Mouse (Mus musculus): ENCODE data around the gene AI464131. TPM values are rescaled to one million over a fixed set of nuclear protein-coding genes. Genes with fewer than 3 reads are reported as not detected.

AI464131 gene
- polyA plus RNA-seq, 1 experiment from 2014 or later, result 9.7 TPM

GRCm38 (mm10) chr4:41527076-41527475 is 24.2 kb upstream of the AI464131 start:
- Histone ChIP-seq H3K27me3 (ENCODE audit: control insufficient read depth, insufficient read depth, low read length) (no peaks in the 10 kb centered on the region), H3K27ac (replicated peaks; ENCODE audit: low read depth, low read length) (no peak overlapping the region), H3K9ac (replicated peaks; ENCODE audit: low read length) (no peak overlapping the region), H3K4me1 (ENCODE audit: control insufficient read depth, insufficient read depth, low read length) (no peaks in the 10 kb centered on the region), H3K4me3 (ENCODE audit: low read depth, low read length) (no peak overlapping the region), H3K9me3 (replicated peaks; ENCODE audit: control insufficient read depth, low read length) (no peaks in the 10 kb centered on the region), H3K4me2 (ENCODE audit: low read depth, low read length) (no peak overlapping the region), H3K36me3 (replicated peaks; ENCODE audit: control insufficient read depth, insufficient read depth, low read depth, low read length) (no peaks in the 10 kb centered on the region)
- 39% methylated on average over 13 of the region's 13 CpGs for WGBS
- ATAC-seq (replicated peaks; ENCODE audit: insufficient number of reproducible peaks, low FRiP score, low TSS enrichment, low read depth) (no peak), DNase-seq (ENCODE audit: low spot score) (no peak)

GRCm38 (mm10) chr4:41526553-41526952 is 23.7 kb upstream of the AI464131 start:
- DNase-seq (ENCODE audit: low spot score), result no peak
- no peak overlapping the region for H3K4me2 ChIP-seq (ENCODE audit: low read depth, low read length)

GRCm38 (mm10) chr4:41524829-41525228 is 22.0 kb upstream of the AI464131 start:
- DNase-seq (ENCODE audit: low spot score) (no peak), ATAC-seq (replicated peaks; ENCODE audit: insufficient number of reproducible peaks, low FRiP score, low TSS enrichment, low read depth) (no peak)
- no peak overlapping the region for H3K27ac ChIP-seq (replicated peaks; ENCODE audit: low read depth, low read length)
- H3K4me3 ChIP-seq (ENCODE audit: low read depth, low read length), result no peak overlapping the region
- no peaks in the 10 kb centered on the region for H3K36me3 ChIP-seq (replicated peaks; ENCODE audit: control insufficient read depth, insufficient read depth, low read depth, low read length)
- no peaks in the 10 kb centered on the region for H3K4me1 ChIP-seq (ENCODE audit: control insufficient read depth, insufficient read depth, low read length)
- WGBS, result 72% methylated on average over 9 of the region's 9 CpGs
- no peak overlapping the region for H3K4me2 ChIP-seq (ENCODE audit: low read depth, low read length)
- no peaks in the 10 kb centered on the region for H3K9me3 ChIP-seq (replicated peaks; ENCODE audit: control insufficient read depth, low read length)
- no peak overlapping the region for H3K9ac ChIP-seq (replicated peaks; ENCODE audit: low read length)
- H3K27me3 ChIP-seq (ENCODE audit: control insufficient read depth, insufficient read depth, low read length), result no peaks in the 10 kb centered on the region

More at GRCm38 (mm10) chr4:41526553-41526952, 23.7 kb upstream of the AI464131 start:
- no peak overlapping the region for H3K9ac ChIP-seq (replicated peaks; ENCODE audit: low read length)
- ATAC-seq (replicated peaks; ENCODE audit: insufficient number of reproducible peaks, low FRiP score, low TSS enrichment, low read depth), result no peak
- H3K27ac ChIP-seq (replicated peaks; ENCODE audit: low read depth, low read length), result no peak overlapping the region
- WGBS, result 60% methylated on average over 7 of the region's 7 CpGs
- no peaks in the 10 kb centered on the region for H3K4me1 ChIP-seq (ENCODE audit: control insufficient read depth, insufficient read depth, low read length)
- H3K36me3 ChIP-seq (replicated peaks; ENCODE audit: control insufficient read depth, insufficient read depth, low read depth, low read length), result no peaks in the 10 kb centered on the region
- no peak overlapping the region for H3K4me3 ChIP-seq (ENCODE audit: low read depth, low read length)
- H3K9me3 ChIP-seq (replicated peaks; ENCODE audit: control insufficient read depth, low read length), result no peaks in the 10 kb centered on the region
- H3K27me3 ChIP-seq (ENCODE audit: control insufficient read depth, insufficient read depth, low read length), result no peaks in the 10 kb centered on the region

- Histone ChIP-seq H3K9me3 (replicated peaks; ENCODE audit: control insufficient read depth, low read length) (no peaks in the 10 kb centered on the region), H3K4me3 (ENCODE audit: low read depth, low read length) (no peak overlapping the region), H3K9ac (replicated peaks; ENCODE audit: low read length) (no peak overlapping the region), H3K27ac (replicated peaks; ENCODE audit: low read depth, low read length) (no peak overlapping the region), H3K36me3 (replicated peaks; ENCODE audit: control insufficient read depth, insufficient read depth, low read depth, low read length) (no peaks in the 10 kb centered on the region), H3K27me3 (ENCODE audit: control insufficient read depth, insufficient read depth, low read length) (no peaks in the 10 kb centered on the region), H3K4me2 (ENCODE audit: low read depth, low read length) (no peak overlapping the region), H3K4me1 (ENCODE audit: control insufficient read depth, insufficient read depth, low read length) (no peaks in the 10 kb centered on the region)
- ATAC-seq (replicated peaks; ENCODE audit: insufficient number of reproducible peaks, low FRiP score, low TSS enrichment, low read depth), result no peak
- DNase-seq (ENCODE audit: low spot score), result no peak
- 75% methylated on average over 7 of the region's 7 CpGs for WGBS
Observed at GRCm38 (mm10) chr4:41523839-41524238, 21.0 kb upstream of the AI464131 start.

GRCm38 (mm10) chr4:41522788-41523187 is 19.9 kb upstream of the AI464131 start:
- DNase-seq (ENCODE audit: low spot score), result peak; percentile 65
- Histone ChIP-seq H3K9me3 (replicated peaks; ENCODE audit: control insufficient read depth, low read length) (no peaks in the 10 kb centered on the region), H3K9ac (replicated peaks; ENCODE audit: low read length) (no peak overlapping the region), H3K27ac (replicated peaks; ENCODE audit: low read depth, low read length) (no peak overlapping the region), H3K4me2 (ENCODE audit: low read depth, low read length) (no peak overlapping the region), H3K4me1 (ENCODE audit: control insufficient read depth, insufficient read depth, low read length) (no peaks in the 10 kb centered on the region), H3K4me3 (ENCODE audit: low read depth, low read length) (no peak overlapping the region), H3K27me3 (ENCODE audit: control insufficient read depth, insufficient read depth, low read length) (no peaks in the 10 kb centered on the region), H3K36me3 (replicated peaks; ENCODE audit: control insufficient read depth, insufficient read depth, low read depth, low read length) (no peaks in the 10 kb centered on the region)
- WGBS, result 50% methylated on average over 5 of the region's 5 CpGs
- no peak for ATAC-seq (replicated peaks; ENCODE audit: insufficient number of reproducible peaks, low FRiP score, low TSS enrichment, low read depth)

GRCm38 (mm10) chr4:41522136-41522535 is 19.3 kb upstream of the AI464131 start:
- Histone ChIP-seq H3K27ac (replicated peaks; ENCODE audit: low read depth, low read length) (no peak overlapping the region), H3K9ac (replicated peaks; ENCODE audit: low read length) (no peak overlapping the region), H3K36me3 (replicated peaks; ENCODE audit: control insufficient read depth, insufficient read depth, low read depth, low read length) (no peaks in the 10 kb centered on the region), H3K4me3 (ENCODE audit: low read depth, low read length) (no peak overlapping the region), H3K4me1 (ENCODE audit: control insufficient read depth, insufficient read depth, low read length) (no peaks in the 10 kb centered on the region), H3K9me3 (replicated peaks; ENCODE audit: control insufficient read depth, low read length) (no peaks in the 10 kb centered on the region), H3K4me2 (ENCODE audit: low read depth, low read length) (no peak overlapping the region), H3K27me3 (ENCODE audit: control insufficient read depth, insufficient read depth, low read length) (no peaks in the 10 kb centered on the region)
- DNase-seq (ENCODE audit: low spot score) (no peak), ATAC-seq (replicated peaks; ENCODE audit: insufficient number of reproducible peaks, low FRiP score, low TSS enrichment, low read depth) (no peak)
- 87% methylated on average over 6 of the region's 6 CpGs for WGBS

GRCm38 (mm10) chr4:41520641-41521040 is 17.8 kb upstream of the AI464131 start:
- WGBS, result 40% methylated on average over 14 of the region's 14 CpGs
- no peaks in the 10 kb centered on the region for H3K27me3 ChIP-seq (ENCODE audit: control insufficient read depth, insufficient read depth, low read length)
- no peak overlapping the region for H3K4me2 ChIP-seq (ENCODE audit: low read depth, low read length)
- ATAC-seq (replicated peaks; ENCODE audit: insufficient number of reproducible peaks, low FRiP score, low TSS enrichment, low read depth), result peak; percentile 36
- no peak for DNase-seq (ENCODE audit: low spot score)
- H3K9ac ChIP-seq (replicated peaks; ENCODE audit: low read length), result no peak overlapping the region
- no peak overlapping the region for H3K27ac ChIP-seq (replicated peaks; ENCODE audit: low read depth, low read length)
- H3K36me3 ChIP-seq (replicated peaks; ENCODE audit: control insufficient read depth, insufficient read depth, low read depth, low read length), result no peaks in the 10 kb centered on the region
- H3K4me3 ChIP-seq (ENCODE audit: low read depth, low read length), result no peak overlapping the region
- H3K4me1 ChIP-seq (ENCODE audit: control insufficient read depth, insufficient read depth, low read length), result no peaks in the 10 kb centered on the region
- no peaks in the 10 kb centered on the region for H3K9me3 ChIP-seq (replicated peaks; ENCODE audit: control insufficient read depth, low read length)

- Histone ChIP-seq H3K4me3 (ENCODE audit: low read depth, low read length) (no peak overlapping the region), H3K27ac (replicated peaks; ENCODE audit: low read depth, low read length) (no peak overlapping the region), H3K4me1 (ENCODE audit: control insufficient read depth, insufficient read depth, low read length) (no peaks in the 10 kb centered on the region), H3K9me3 (replicated peaks; ENCODE audit: control insufficient read depth, low read length) (no peaks in the 10 kb centered on the region), H3K36me3 (replicated peaks; ENCODE audit: control insufficient read depth, insufficient read depth, low read depth, low read length) (no peaks in the 10 kb centered on the region), H3K27me3 (ENCODE audit: control insufficient read depth, insufficient read depth, low read length) (no peaks in the 10 kb centered on the region), H3K9ac (replicated peaks; ENCODE audit: low read length) (no peak overlapping the region), H3K4me2 (ENCODE audit: low read depth, low read length) (no peak overlapping the region)
- WGBS, result 90% methylated on average over 5 of the region's 5 CpGs
- no peak for ATAC-seq (replicated peaks; ENCODE audit: insufficient number of reproducible peaks, low FRiP score, low TSS enrichment, low read depth)
- no peak for DNase-seq (ENCODE audit: low spot score)
Observed at GRCm38 (mm10) chr4:41519195-41519594, 16.3 kb upstream of the AI464131 start.
